7 mouse cellular contexts compared by ENCODE assay signal in genomic region chr4:101647196-101647905, GRCm38 (mm10). TPM values are rescaled to one million over a fixed set of nuclear protein-coding genes. Genes with fewer than 3 reads are reported as not detected.
A peak's percentile ranks its signal among the peaks of the same experiment; 100 is the strongest.
DNase-seq lines count a peak whose midpoint lies in the region; ATAC-seq lines count a peak whose summit lies in the region.

Leprot (plus strand) TSS chr4:101647718.

- peak within 1 kb of the TSS; percentile 79 for H3K9ac ChIP-seq in embryonic facial prominence, embryonic 12.5 days
- peak within 1 kb of the TSS; percentile 91 for H3K9ac ChIP-seq in limb, embryonic 11.5 days (ENCODE audit: low read length)
- peak within 1 kb of the TSS; percentile 84 for H3K9ac ChIP-seq in midbrain, embryonic 14.5 days (replicated peaks; ENCODE audit: low read length)

- no peaks in the 10 kb centered on the region for H3K9me3 ChIP-seq in embryonic facial prominence, embryonic 12.5 days
- H3K9me3 ChIP-seq in limb, embryonic 11.5 days (ENCODE audit: control insufficient read depth, low read length), result no peaks in the 10 kb centered on the region
- H3K9me3 ChIP-seq in midbrain, embryonic 14.5 days (ENCODE audit: control insufficient read depth, low read length), result no peaks in the 10 kb centered on the region

- peak; percentile 97 for DNase-seq in adrenal gland, postnatal 25 days
- DNase-seq in heart, adult 11 months, result peak; percentile 100
- DNase-seq in kidney, adult 18-20 months, result peak; percentile 100
- peak; percentile 100 for DNase-seq in limb, embryonic 11.5 days (ENCODE audit: low spot score)
- peak; percentile 98 for DNase-seq in midbrain, embryonic 14.5 days
- DNase-seq in spleen, adult 18-20 months, result peak; percentile 90 to 91

- H3K4me3 ChIP-seq in embryonic facial prominence, embryonic 12.5 days, result peak within 1 kb of the TSS; percentile 68
- H3K4me3 ChIP-seq in limb, embryonic 11.5 days (ENCODE audit: low read depth, low read length), result peak within 1 kb of the TSS; percentile 80
- peak within 1 kb of the TSS; percentile 71 for H3K4me3 ChIP-seq in midbrain, embryonic 14.5 days (replicated peaks; ENCODE audit: low read depth, low read length)

- H3K27ac ChIP-seq in embryonic facial prominence, embryonic 12.5 days, result peak within 1 kb of the TSS; percentile 91
- peak within 1 kb of the TSS; percentile 90 for H3K27ac ChIP-seq in limb, embryonic 11.5 days (replicated peaks; ENCODE audit: low read depth, low read length)
- H3K27ac ChIP-seq in midbrain, embryonic 14.5 days (replicated peaks; ENCODE audit: low read depth, low read length), result peak within 1 kb of the TSS; percentile 90

- under 1% methylated on average over 39 of the region's 39 CpGs for WGBS in embryonic facial prominence, embryonic 12.5 days
- 1% methylated on average over 39 of the region's 39 CpGs for WGBS in limb, embryonic 11.5 days
- WGBS in midbrain, embryonic 14.5 days, result under 1% methylated on average over 39 of the region's 39 CpGs

- no peaks in the 10 kb centered on the region for H3K36me3 ChIP-seq in embryonic facial prominence, embryonic 12.5 days
- H3K36me3 ChIP-seq in limb, embryonic 11.5 days (ENCODE audit: control insufficient read depth, insufficient read depth, low read length), result no peaks in the 10 kb centered on the region
- no peaks in the 10 kb centered on the region for H3K36me3 ChIP-seq in midbrain, embryonic 14.5 days (ENCODE audit: control insufficient read depth, insufficient read depth, low read length)

- peak; percentile 99 for ATAC-seq in embryonic facial prominence, embryonic 12.5 days (ENCODE audit: insufficient number of reproducible peaks, insufficient read depth, low FRiP score, low TSS enrichment)
- peak; percentile 99 for ATAC-seq in limb, embryonic 11.5 days (ENCODE audit: insufficient number of reproducible peaks, low FRiP score, low TSS enrichment, low read depth)
- ATAC-seq in midbrain, embryonic 14.5 days (ENCODE audit: low FRiP score, low TSS enrichment), result peak; percentile 98

- peak within 1 kb of the TSS; percentile 67 for H3K4me2 ChIP-seq in embryonic facial prominence, embryonic 12.5 days (replicated peaks)
- H3K4me2 ChIP-seq in limb, embryonic 11.5 days (ENCODE audit: low read depth, severe bottlenecking), result peak within 1 kb of the TSS; percentile 52
- H3K4me2 ChIP-seq in midbrain, embryonic 14.5 days (ENCODE audit: low read length), result peak within 1 kb of the TSS; percentile 57

- H3K27me3 ChIP-seq in embryonic facial prominence, embryonic 12.5 days, result no peaks in the 10 kb centered on the region
- no peaks in the 10 kb centered on the region for H3K27me3 ChIP-seq in limb, embryonic 11.5 days (ENCODE audit: control insufficient read depth, insufficient read depth, low read length)
- no peaks in the 10 kb centered on the region for H3K27me3 ChIP-seq in midbrain, embryonic 14.5 days (ENCODE audit: control insufficient read depth, insufficient read depth, low read length)

- peaks cover 14% of the 10 kb centered on the region for H3K4me1 ChIP-seq in embryonic facial prominence, embryonic 12.5 days
- 0 out of 2 replicates have a peak, but pooled peaks cover 3% of the 10 kb centered on the region for H3K4me1 ChIP-seq in limb, embryonic 11.5 days (ENCODE audit: control insufficient read depth, insufficient read depth, low read length)
- peaks cover 18% of the 10 kb centered on the region for H3K4me1 ChIP-seq in midbrain, embryonic 14.5 days (ENCODE audit: control insufficient read depth, insufficient read depth, low read length)

RNA-seq across cellular contexts. Expression of gene Leprot, which starts in this region (rescaled TPM):
- 57.8 and 81.7 TPM in 2 replicates for total RNA-seq in adrenal gland, postnatal 25 days (2021)
- polyA plus RNA-seq in embryonic facial prominence, embryonic 12.5 days (2016; fragmentation: Nextera tagmentation; extraction: Ambion mirVana), result 78.9 and 82.9 TPM in 2 replicates
- polyA plus RNA-seq in limb, embryonic 11.5 days (2014; fragmentation: Nextera tagmentation; extraction: Ambion mirVana), result 59.4 and 60.8 TPM in 2 replicates
- polyA plus RNA-seq in midbrain, embryonic 14.5 days (2014; fragmentation: Nextera tagmentation; extraction: Ambion mirVana), result 88.0 and 102 TPM in 2 replicates

Comparison
In these comparisons a context has a peak if more than half of its experiments do, and no peak if none do; other contexts are left out.
1. Peak in every context shown above with its lines: DNase-seq, ATAC-seq, H3K4me3 ChIP-seq and H3K27ac ChIP-seq.